Mouse (Mus musculus): Measurements from ENCODE around the gene Cd27.

Cd27 gene

DNA sequence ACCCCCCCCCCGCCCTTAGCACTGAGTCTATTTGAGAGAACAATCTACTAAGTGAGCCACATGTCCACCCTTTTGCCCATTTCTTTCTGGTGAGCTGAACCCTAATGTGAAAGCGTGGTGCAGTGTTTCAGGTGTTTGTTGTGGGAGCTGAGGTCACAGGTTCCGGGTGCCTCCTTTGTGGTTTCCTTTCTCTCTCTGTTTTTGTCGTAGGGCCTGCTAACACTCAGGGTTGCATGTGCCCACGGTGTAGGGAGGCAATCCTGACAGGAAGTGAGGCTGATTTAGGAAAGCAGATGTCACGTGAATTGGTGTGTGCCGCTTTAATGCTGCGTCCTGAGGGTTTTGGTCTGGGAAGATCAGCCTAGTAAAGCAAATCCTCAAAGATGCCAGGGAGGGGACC, 4.8 kb upstream of the Cd27 start:
- no peak for DNase-seq

DNA sequence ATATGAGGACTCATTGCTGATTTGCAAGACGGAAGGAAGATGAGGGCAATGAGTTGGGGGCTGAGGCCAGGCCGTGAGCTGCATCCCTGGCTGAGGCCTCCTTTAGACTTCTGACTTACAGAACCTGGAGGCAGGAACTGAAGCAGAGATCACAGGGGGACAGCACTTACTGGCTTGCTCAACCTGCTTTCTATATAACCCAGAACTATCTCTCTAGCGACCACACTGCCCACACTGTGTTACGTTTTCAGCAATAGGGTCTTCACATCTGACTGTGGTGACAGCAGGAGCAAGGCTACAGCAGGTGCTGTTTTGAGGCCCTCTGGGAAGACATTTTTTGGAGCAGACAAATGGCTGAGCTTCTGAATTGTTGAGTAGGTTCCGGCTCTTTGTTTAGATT, 3.8 kb upstream of the Cd27 start:
- DNase-seq: no peak

DNA sequence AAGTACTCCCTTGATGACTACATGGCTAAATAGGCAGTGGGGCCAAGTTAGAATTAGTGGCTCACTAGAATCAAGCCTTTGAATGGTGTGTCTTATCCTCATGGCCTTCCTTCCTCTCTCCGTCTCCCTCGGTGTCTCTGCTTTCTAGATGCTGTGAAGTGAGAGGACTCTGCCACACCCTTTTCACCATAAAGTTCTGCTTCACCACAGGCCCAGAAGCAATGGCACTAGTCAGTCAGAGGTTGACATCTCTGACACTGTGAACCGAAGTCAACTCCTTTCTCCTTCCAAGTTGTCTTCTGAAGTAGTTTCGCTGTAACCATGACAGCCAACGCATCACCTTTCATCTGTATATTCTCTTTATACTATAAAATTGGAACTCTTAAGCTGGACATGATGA, 2.7 kb upstream of the Cd27 start:
- DNase-seq: no peak

DNA sequence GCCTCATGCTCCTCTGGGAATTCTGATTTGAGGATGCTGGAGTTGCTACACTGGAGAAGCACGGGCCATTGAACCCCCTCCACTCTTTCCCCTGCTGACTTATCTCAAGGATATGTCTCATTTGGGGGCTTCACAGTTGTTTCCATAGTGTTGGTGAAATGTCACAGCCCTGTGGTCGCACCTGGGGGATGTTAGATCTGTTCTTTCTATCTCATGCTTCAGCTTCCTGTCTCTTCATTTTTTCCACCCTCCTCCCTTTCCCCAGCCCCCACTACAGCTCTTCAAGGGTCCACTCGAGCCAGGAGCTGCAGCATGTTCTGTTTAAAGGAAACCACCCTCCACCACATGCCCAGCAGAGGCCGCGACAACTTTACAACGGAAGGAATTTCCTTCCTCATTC, 1.6 kb upstream of the Cd27 start:
- no peak for DNase-seq

DNA sequence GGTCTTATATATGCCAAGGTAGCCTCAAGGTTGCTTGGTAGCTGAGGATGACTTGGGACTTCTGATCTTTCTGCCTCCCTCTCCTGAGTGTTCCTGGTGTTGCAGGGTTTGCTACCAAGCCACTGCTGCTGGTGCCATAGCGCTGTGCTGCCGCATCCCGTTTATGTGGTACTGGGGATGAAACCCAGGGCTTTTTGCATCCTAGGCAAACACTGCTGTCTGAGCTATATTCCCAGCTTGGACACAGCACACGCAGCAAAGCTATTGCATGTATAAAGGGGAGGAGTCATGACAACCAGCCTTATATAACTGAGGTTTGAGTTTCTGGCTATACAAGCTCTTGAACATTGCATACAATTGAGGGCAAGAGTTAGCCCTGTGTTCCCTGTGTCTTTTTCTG, 611 bp upstream of the Cd27 start:
- DNase-seq: no peak

DNA sequence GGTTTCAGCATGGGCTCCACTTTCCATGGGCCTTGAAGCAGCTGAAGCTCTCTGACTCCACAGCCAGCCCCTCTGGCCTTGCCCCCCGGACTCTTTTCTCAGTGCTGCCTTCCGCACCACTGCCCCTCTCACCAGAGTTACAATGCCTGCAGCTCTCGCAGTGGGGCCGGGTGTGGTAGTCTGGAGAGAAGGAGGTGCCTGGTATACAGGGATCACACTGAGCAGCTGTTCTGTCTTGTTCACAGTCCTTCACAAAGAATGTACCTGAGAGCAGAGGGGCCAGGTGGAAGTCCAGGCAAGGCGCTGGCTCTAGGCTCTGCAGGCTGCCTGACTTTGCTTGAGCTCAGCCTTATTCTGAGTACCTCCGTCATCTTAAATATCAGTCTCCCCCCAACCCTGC, 469 bp downstream of the Cd27 start:
- DNase-seq: no peak

DNA sequence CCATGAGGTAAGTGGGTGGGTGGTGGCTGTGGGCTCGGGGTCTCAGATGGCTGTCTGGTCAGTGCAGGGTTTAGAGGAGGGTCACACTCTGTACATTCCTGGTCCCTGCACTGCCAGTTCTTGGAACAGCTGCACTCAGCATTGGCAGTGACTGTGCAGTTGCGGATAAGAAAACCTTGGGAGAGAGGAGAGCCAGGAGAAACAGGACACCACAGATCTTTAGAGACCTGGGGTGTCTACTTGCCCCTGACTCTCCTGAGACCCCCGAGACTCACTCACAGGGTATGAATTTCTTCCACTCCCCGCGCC, 2.3 kb downstream of the Cd27 start:
- DNase-seq: no peak

DNA sequence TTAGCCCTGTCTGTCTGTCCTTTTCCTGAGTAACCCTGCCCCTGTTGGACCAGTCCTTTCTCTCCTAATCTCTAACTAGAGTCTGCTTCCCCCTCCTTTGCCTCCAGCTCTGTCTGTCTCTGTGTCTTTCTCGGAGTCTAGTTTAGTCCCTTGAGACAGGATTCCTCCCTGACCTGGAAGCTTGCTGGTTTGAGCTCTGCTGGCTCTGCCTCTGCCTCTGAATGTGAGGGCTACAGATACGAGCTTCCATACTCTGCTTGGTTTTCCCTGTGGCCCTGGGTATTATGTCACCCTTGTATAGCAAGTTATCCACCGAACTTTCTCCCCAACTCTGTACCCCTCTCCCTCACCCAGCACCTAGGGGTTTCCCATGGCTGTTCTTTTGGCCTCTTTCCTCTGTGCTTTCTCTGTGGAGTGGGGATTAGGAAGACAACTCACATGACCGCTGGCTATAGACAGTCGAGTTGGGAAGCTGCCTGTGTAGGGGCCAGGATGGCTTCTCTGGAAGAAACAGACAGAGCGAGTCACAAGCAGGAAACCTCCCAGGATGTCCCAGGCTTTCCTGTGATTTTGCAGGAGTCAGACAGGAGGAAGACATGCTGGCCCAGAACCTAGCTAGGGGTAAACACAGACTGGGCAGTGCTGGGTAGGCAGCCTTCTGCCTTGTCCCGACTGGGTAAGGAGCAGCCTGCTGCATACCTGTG, 2.8 kb downstream of the Cd27 start:
- peak; percentile 41 for DNase-seq

DNA sequence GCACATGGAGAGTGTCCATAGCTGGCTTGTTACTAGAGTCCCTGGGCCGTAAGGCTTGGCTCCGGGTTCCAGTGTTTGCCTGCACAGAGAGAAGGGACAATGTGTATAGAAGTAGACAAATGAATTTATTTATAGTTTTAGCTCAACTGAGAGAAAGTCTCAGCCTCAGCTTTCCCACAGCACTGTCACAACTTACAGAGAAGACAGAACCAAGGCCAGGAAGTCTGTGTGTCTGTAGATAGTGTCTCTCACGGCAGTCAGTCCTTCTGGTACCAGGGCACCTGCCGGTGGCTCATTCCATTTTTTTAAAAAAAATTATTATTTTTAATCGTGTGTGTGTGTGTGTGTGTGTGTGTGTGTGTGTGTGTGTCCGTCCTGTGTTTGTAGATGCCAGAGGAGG, 4.3 kb downstream of the Cd27 start:
- no peak for DNase-seq

DNA sequence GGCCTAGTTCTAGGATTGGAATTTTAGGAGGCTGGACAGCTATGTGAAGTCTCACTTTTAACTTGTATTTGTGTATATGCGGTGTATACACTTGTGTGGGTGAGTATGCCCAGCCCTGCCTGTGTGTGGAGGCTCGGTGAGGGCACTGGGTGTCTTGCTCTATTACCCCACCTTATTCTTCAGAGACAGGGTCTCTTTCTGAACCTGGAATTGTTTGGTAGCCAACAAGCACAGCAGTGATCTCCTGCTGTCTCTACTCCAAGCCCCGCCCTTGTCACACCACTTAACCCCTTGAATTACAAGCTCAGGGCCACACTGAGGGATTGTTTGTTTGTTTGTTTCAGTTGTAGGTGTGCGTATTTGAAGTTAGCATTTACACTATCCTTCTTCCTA, 4.8 kb downstream of the Cd27 start:
- no peak for DNase-seq

DNA sequence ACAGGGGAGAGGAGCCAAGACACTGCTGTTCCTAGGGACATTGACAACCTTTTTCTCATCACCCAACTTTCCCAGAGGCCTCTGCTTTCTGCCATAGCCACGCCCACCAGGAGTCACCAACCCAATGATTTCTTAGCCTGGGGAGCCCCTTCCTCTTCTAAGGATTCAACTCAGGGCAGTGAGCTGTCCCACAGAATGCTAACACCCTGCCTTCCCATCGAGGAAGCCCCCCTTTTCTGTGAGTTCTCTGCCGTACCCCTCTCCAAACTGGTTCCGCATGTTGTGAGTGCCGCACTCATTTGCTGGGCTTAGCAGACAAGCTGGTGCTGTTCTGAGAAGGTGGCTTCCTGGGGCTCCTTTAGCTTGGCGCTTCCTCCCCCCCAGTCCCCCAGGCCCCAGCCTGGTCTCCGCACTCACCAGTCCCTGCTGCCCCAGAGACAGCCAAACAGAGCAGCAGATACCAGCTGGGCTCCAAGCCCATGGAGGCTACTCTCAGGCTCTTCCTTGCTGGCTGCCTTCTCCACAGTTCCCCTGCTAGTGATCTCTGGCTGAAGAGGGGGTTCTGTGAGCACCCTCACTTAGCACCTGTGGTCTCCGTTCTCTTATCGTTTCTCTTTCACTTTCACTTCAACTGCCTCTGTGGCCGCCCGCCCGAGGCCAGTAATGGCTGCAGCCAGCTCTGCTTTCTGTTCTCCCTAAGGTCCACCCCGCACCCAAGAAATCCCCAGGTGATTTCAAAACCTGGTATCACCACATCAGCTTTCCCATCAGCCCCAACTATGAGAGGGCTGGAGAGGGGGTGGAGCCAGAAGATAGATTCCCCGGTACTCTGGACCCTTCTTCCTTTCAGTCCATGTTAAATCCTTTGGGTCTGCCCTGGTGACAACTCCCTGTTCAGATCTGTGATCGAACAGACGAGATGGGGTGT, 5.4 kb downstream of the Cd27 start, which contains the start of gene Tapbpl:
Gene Tapbpl (minus strand): TSS at position 744 of the 928 bp plus-strand sequence.
- DNase-seq: peak; percentile 64

DNA sequence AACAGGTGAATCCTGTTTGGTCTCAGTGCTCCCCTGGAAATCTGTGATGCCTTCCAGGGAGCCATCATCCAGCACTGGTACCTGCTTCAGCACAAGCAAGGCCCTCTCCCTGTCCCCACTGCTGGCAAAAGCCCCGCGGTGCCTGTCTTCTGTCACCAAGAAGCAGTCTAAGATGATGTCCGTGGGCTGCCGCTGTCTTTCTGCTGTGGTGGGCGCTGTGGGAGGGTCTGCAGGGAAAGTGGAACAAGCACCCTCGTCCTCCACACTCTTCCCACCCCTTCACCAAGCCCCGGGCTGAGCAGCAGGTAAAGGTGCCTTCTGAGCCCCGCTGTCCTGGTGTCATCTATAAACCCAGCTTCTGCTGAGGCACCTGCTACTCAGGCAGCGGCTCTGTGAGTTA, 6.2 kb downstream of the Cd27 start:
- DNase-seq: no peak

DNA sequence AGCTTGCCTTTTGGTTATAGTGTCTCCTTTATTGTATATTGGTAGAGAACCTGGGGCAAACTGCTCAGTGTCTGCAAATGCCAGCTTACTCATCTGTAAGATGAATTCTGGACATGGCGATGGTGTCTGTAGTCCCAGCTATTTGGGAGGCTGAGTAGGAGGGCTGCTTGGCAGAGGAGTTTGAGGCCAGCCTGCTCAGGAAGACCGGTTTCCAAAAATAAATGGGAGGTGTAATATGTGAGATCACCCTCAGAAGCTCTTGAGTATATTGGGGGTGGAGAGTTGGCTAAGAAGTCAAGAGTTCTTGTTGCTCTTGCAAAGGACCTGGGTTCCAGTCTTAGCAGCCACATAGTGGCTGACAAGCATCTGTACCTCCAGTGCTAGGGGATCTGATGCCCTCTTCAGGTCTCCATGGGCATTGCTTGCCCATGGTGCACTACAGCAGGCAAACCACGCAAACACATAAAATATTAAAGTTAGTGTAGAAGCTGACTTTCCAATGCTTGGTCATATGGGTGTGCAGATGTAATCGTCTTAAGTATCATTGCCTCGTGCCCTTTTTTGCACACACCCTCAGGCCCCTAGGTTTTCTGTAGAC, 11.2 kb downstream of the Cd27 start:
- no peak for DNase-seq

DNA sequence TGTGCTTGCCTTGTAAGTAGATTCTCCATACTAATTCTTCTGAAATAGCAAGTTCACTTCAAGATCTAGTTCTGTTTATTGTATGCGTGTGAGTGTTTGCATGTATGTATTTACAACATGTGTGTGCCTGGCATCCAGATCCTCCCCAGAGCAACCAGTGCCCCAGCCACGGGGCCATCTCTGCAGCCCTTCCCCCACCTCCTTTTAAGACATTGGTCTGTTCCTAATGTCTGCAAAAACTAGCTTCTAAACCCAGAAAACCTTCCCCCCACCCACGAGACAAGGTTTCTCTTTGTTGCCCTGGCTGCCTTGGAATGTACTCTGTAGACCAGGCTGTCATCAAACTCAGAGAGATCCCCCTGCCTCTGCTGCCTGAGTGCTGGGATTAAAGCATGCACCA, 14.2 kb downstream of the Cd27 start:
- no peak for DNase-seq

DNA sequence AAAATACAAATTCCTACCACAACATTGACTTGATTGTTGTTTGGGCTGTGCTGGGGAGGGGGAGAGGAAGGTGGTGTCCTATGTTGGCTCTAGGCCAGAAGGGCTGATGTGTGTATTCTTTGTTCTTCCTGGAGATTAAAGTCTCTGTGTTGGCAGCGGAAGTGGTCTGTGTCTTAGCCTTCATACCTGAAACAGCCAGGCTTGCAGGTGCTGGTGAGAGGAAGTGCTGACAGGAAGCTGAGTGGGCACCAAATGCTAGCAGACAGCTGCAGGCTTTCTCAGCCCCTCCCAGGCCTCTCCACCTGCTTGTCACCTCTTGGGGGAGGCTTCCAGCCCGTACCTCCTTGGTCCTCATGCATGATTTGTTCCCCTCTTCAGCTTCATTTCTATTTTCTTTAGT, 14.7 kb downstream of the Cd27 start:
- DNase-seq: no peak

DNA sequence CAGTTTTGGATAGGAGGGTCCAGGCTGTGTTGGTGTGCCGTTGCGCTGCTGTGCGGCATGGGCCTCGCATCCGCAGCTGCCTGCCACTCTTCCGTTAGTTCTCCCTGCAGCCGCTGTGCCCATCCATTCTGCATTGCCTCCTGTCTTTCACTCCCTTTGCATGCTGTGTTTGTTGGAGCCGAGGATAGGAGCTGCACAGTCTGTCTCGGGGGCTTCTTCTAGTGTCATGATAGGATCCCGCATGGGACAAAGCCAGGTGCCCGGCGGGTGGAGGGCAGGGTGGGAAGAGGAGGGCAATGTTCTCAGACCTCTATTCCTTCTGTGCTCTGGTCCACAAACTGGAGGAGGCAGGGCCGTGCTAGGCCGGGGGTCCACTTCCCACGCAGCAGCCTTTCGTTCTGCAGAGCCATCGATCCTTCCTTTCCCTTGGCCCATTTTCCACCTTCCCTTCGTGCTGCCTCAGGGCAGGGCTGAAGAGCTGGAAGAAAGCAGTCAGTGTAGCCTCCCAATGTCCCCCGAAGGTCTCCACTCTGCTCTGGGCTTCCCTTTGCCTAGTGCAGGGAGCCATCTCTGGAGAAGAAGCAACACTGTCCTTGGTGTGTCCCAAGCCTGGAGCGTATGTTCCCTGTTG, 15.6 kb downstream of the Cd27 start:
- no peak for DNase-seq

DNA sequence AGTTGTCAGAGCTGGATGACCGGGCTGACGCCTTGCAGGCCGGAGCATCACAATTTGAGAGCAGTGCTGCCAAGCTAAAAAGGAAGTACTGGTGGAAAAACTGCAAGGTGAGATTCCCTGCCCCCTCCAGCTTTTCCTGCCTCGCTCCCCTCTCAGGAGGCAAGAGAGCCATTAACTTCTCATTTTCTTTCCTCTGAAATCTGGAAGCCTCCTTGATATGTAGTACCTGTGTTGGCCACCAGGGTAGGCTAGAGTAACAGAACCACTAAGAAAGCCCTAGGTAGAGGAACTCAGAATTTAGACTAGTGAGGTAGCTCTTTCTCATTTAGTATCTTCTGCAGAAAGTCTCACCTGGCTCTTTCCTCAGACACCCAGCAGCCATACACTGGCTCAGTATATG, 17.8 kb downstream of the Cd27 start:
- peak; percentile 75 for DNase-seq

DNA sequence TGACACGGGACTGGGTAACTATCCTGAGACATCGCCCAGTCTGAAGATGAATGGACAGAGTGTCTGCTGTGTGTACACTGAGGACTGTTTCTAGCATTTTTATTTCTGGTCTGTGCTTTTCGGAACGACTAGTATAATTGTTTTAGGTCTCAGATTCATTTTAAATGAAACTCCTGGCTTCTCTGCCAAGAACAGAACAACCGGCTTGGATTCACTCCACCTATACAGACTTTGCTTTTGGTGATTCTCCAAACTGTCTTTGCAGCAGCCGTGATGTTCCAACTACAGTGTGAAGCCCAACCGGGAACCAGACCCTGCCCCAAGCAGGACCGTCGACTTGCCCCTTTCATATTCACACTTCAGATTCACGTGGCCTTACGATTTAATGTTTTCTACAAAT, 18.9 kb downstream of the Cd27 start:
- no peak for DNase-seq

DNA sequence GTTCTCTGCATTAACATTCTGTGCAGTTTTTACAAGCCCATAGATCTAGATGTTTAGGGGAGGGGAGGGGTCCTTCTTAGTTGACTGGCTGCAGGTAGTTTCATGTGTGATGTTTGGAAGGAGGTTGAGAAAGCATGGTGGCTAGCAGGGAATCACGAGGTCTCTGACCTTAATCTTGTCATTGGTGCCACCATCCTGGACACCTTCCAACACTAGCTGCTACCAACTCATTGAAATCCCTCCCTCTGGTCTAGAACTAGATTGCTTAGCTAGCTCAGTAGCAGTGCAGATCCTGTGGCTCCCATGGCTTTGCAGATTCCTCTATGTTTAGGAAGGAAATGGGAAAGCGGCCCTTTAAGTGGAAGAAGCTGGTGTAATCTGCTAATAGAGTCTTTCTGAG, 19.9 kb downstream of the Cd27 start:
- no peak for DNase-seq

DNA sequence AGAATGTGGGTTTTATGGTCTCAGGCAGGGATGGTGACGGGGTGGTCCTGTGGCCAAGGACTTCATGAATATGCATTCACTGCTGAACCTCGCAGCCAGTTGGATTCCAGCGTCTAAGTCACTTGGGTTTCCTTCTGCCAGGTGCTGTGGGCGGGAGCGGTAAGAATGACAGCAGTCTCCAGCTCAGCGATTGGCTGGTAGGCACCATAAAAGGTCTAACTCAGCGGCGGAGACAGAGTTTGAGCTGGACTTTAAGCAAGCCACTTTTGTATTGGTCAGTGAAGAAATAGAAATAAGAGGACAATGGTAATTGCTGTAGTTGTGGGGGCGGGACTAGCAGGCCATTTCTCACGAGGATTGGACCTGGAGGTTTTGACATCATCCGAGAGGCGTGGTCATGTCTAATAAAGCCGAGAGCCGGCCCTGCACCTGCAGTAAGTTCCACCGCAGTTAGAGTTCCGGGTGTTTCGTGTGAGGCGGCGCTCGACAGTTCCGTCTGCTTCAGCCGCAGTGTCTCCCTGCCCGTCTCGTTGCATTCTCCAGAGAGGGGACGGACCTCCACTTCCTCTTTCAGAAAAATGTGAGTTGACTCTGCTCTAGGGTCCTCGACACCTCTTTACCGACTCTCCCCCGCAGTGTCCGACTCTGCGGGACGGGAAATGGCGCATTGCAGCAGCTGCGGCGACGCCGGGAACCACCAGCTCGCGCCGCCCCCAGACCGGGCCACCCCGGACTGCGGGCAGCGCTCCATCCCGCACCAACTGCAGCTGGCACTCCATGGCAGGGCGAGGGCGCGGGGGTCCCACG, 21.5 kb downstream of the Cd27 start, which contains the start of gene Vamp1:
Gene Vamp1 (plus strand): TSS at position 404 of the 807 bp plus-strand sequence.
- peak; percentile 93 for DNase-seq

DNA sequence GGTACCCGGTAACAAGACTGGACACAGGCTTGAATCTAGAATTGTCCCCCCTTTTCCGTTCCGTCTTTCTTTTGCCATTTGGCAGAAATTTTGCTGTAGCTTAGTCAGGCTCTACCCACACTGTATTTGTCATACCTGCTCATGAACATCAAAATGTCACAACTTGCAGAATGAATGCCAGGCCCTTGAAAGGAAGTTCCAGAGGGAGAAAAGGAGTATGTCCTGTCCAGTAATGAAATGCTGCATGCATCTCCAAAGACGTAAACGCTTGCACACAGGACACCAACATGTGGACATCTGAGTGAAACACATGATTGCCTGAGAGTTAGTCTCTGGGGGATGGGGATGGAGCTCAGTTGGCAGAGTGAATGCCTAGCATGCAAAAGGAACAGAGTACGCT, 23.1 kb downstream of the Cd27 start:
- DNase-seq: no peak

DNA sequence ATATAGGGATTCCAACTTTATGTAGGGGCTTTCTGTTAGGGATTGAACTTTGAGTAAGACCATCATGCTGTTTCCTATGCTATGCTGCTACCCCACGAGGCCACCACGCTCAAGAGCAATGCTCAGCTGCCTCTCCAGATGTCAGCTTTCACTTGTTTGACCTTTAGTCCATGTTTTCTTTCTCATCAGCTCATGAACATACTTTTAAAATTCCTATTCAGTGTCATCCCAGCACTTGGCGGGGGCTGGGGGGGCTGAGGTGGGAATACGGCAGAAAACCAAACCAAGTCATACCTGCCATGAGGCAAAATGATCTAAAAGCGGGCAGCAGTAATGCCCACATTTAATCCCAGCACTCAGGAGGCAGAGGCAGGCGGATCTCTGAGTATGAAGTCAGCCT, 23.7 kb downstream of the Cd27 start:
- DNase-seq: no peak

DNA sequence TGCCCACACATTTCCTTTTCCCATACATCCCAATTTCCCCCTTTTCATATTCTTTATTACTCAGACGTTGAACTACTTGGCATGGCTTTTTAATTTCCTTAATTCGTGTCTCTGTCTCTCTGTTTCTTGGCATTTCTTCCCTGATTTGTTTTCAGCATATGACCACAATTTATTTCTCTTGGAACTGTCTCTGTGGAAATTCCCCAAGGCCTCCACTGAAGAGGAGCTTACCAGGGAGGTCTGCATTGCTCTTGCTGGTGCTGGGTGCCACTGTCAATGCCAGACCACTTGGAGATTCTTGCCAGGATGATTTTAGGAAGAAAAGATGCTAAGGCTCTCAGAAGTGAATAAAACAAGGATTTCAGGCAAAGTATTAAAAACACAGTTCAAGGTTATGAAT, 24.2 kb downstream of the Cd27 start:
- no peak for DNase-seq
